Mouse (Mus musculus) gastrocnemius, postnatal 10 days (tissue): ENCODE results near the gene Gucd1. TPM values are rescaled to one million over a fixed set of nuclear protein-coding genes. Genes with fewer than 3 reads are reported as not detected.
A peak's percentile ranks its signal among the peaks of the same experiment; 100 is the strongest.
"Not testable (repeated sequence)": the region's sequence is repeated elsewhere in the genome, so short reads cannot be mapped to it uniquely, and the experiment has no call there.

Source experiments
- DNase-seq: peaks from one replicate; pipeline ENCODE4 v3.0.0; 2021; ENCODE audit warnings: mixed read lengths
- total RNA-seq, 2 experiments: library from RNA; stranded (reverse); gene quantifications; 2 replicates each; pipeline ENCODE4 v1.2.3; 2021

Gene Gucd1
- total RNA-seq, 2 experiments from 2014 or later, result 46.9 to 47.5 TPM

GRCm38 (mm10) chr10:75390832-75391231, 126.9 kb downstream of the Gucd1 start:
- no peak for DNase-seq

DNA sequence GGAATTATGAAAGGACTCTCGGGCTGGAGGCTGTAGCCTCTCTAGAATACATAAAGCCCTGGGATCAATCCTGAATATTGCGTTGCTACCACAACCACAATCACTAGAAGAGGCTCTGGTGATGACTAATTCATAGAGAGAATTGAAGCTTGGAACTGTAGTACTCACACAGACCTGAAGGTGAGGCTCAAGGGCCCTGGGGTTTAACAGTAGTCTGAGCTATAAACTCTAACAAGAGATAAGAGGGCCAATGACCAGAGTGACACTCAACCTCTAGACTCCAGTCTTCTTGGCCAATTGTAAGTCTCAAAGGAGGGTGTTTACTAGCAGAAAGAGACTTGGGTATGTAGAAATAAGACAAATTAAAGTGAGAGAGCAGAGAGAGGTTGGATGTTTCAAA, 127.6 kb downstream of the Gucd1 start:
- no peak for DNase-seq

DNA sequence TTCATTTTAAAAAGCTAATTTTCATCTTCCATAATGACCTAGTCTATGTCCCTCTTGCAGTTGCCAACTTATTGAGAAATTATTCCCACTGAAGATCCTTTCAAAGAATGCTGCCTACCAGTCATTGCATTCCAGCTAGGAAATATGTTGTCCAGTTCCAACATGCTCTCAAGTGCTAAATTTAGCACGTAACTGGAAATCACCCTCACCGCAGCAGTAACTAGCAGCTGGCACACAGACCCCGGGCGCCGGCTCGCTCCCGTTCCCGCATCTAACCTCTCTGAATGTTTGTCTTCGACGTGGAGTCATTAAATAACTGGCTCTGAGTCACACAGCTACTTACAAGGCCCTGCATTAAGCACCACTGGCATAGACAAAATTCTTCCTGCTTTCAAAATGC, 139.1 kb downstream of the Gucd1 start:
- DNase-seq, result peak; percentile 18

GRCm38 (mm10) chr10:75373655-75374351, 144.0 kb downstream of the Gucd1 start:
- DNase-seq, result peak; percentile 11

DNA sequence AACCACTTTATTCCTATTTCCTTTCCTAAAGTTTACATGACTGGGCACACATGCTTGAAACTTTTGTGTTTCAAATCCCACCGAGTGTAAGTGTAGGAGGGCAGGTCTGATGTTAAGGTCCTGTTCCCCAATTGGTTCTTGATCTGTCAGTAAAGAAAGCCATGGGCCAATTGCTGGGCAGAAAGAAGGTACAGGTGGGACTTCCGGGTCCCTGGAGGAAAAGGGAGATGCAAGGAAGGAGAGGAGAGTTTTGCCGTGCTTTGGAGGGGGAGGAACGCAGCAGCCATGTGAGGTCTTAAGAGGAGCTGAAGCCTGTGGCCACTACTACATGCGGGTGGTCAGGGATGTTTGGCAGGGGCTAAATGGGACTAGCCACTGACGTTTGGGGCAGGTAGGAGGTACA, 152.5 kb downstream of the Gucd1 start:
- DNase-seq, result no peak

- no peak for DNase-seq
Observed at GRCm38 (mm10) chr10:75364796-75365195, 153.0 kb downstream of the Gucd1 start.

DNA sequence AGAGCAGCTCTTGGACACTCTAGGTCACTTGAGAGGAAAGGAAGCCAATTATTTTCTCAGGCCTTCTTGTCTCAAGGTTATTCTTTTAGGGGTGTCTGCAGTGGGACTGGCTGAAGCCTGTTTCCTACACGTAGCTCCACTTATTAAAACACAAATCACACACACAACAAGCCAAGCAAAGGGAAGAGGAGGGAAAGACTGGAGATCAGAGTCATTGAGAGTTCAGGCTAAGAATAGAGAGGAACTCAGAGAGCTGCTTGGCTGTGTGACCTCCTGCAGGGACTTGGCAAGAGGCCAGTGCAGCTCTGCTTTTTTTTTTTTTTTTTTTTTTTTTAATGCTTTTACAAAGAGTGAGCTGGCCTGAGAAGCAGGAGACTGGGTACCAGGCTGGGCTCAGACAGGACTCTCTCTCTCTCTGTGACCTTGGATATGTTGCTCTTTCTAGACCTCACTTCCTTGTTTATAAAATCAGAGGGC, 153.5 kb downstream of the Gucd1 start:
- peak; percentile 21 for DNase-seq

GRCm38 (mm10) chr10:75355341-75355740, 162.4 kb downstream of the Gucd1 start:
- no peak for DNase-seq

- DNase-seq, result not testable (repeated sequence)
Observed at GRCm38 (mm10) chr10:75353838-75354241, 163.9 kb downstream of the Gucd1 start.

GRCm38 (mm10) chr10:75352541-75352940, 165.2 kb downstream of the Gucd1 start:
- no peak for DNase-seq

- no peak for DNase-seq
Observed at GRCm38 (mm10) chr10:75350564-75350963, 167.2 kb downstream of the Gucd1 start.

- DNase-seq, result no peak
Observed at GRCm38 (mm10) chr10:75345265-75345664, 172.5 kb downstream of the Gucd1 start.

GRCm38 (mm10) chr10:75344563-75344962, 173.2 kb downstream of the Gucd1 start:
- not testable (repeated sequence) for DNase-seq

DNA sequence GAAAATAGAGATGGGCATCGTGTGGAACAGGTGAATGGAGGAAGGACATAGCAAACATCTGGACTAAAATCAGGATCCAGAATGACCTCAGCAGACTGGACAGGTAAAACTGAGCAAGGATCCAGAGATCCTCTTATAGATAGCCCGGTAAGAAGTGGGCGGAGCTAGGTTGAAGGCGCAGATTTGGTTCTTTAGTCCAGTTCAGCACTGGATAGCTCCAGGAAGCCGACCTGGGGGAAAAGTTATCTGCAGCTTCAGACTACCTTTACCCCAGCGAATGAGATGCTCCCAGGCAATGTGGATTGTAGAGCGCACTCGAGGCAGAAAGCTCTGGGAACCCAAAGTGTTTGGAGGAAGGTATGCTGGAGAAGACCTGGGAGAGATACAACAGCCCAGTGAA, 175.8 kb downstream of the Gucd1 start:
- DNase-seq, result no peak

- no peak for DNase-seq
Observed at GRCm38 (mm10) chr10:75339377-75339776, 178.4 kb downstream of the Gucd1 start.

DNA sequence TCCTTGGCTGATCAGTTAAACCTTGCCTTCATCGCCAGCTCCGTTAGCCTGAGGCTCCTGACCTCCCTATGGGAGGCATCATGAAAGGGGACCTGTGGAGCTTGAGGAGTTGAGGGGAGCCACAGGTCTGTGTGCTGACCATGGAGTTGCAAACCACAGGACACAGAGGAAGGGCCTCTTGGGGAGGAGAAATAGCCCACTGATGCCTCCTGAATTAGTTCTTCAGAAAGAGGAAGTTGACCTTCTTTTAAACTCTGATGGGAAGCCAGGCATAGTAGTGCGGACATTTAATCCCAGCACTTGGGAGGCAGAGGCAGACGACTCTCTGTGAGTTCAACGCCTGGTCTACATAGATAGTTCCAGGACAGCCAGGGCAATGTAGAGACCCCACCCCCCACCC, 178.9 kb downstream of the Gucd1 start:
- no peak for DNase-seq

- DNase-seq, result no peak
Observed at GRCm38 (mm10) chr10:75337231-75337630, 180.5 kb downstream of the Gucd1 start.

DNA sequence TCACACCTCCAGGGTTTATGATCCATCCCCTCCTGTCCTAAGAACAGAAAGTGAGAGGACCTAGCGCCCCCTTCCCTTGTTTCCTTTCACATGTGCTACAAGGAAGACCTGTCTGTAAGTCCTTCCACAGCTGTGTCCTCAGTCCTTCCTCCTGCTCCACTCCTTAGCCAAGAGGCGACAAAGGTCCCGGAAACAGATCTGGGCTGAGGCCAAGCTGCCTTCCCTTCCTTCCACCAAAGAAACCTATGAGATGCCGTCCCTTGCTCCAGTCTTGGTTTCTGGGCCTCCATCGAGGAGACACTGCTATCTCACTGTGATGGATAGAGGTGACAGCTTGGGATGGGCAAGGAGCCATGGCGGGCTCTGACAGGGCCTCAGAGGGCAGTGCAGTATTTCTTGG, 182.7 kb downstream of the Gucd1 start:
- DNase-seq, result no peak

- DNase-seq, result no peak
Observed at GRCm38 (mm10) chr10:75334175-75334574, 183.6 kb downstream of the Gucd1 start.

DNA sequence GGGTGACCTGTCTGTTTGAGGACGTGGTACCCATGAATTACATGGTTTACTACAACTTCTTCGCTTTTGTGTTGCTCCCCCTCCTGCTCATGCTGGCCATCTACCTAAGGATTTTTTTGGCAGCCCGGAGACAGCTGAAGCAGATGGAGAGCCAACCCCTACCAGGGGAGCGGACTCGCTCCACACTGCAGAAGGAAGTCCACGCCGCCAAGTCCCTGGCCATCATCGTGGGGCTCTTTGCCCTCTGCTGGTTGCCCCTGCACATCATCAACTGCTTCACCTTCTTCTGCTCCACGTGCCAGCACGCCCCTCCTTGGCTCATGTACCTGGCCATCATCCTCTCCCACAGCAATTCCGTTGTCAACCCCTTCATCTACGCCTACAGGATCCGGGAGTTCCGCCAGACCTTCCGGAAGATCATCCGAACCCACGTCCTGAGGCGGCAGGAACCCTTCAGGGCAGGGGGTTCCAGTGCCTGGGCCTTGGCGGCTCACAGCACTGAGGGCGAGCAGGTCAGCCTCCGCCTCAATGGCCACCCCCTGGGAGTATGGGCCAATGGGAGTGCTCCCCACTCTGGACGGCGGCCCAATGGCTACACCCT, 184.5 kb downstream of the Gucd1 start:
- DNase-seq, result no peak

GRCm38 (mm10) chr10:75332268-75332667, 185.5 kb downstream of the Gucd1 start:
- no peak for DNase-seq

DNA sequence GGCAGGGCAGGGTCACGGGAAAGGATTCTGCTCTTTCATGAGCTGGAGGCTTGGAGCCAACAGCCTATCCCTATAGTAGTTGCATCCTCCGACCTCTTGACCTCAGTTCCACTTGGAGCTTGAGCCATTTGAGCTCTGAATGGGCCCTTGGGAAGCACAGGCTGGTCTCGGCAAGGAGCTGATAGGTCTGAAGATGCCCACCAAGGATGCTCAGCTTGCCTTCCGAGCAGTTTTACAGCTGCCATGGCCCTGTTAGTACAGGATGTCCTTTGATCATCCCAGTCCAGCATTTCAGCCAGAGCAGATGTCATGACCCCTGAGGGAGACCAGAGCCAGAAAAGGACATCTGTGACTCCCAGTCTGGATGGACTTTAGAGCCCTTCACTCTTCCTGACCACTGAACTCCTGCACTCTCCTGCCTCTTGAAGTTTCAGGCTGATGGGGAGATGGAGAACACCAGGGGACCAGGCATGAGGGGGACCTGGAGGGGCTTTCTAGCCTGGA, 189.5 kb downstream of the Gucd1 start:
- no peak for DNase-seq

DNA sequence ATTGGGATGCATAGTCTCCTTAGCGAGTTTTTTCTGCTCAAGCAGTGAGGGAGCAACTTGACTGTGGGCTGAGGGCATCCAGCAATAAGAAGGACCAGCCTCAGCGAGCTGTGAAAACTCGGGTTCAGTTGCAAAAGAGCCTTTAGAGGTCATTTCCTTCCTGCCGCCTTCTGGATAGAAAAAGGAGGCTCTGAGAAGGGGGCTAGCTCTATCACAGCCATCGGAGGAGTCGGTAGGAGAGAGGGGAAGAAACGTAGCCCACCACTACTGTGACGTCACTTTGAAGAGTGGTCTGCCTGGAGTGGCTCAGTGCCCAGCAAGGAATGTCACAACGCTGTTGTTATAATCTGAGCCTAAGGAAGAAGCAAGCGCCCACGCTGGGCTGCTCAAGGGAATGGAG, 190.7 kb downstream of the Gucd1 start:
- DNase-seq, result no peak

DNA sequence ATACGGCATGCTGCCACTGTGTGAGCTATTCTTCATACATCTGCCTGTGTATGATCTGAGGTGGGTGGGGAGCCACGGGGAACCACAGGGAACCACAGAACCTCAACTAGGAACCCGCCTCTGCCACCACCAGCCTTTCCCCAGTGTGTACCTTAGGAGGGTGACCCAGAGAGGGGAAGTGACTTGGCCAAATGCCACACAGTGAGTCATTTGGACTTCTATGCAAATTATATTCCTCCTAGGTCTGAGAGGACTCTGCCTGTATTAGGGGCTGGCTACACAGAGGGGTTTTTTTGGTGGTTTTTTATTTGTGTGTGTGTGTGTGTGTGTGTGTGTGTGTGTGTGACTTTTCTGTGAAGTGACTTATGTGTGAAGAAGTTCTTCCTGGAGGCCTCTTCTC, 191.2 kb downstream of the Gucd1 start:
- DNase-seq, result no peak
